Mouse (Mus musculus): Measurements from ENCODE around the gene Gatad2a. TPM values are rescaled to one million over a fixed set of nuclear protein-coding genes. Genes with fewer than 3 reads are reported as not detected.

Gene Gatad2a
- polyA plus RNA-seq, 1 experiment from 2014 or later = 43.6 TPM

- Histone ChIP-seq H3K36me3 (peaks cover 15% of the 10 kb centered on the region; the same call in 1 of the 2 replicates), H3K4me1 (peaks cover 39% of the 10 kb centered on the region), H3K4me3 (replicated peaks) (no peak overlapping the region), H3K4me2 (replicated peaks) (no peak overlapping the region), H3K27ac (replicated peaks) (peak overlapping the region; percentile 63), H3K27me3 (no peaks in the 10 kb centered on the region), H3K9me3 (replicated peaks) (no peaks in the 10 kb centered on the region), H3K9ac (no peak overlapping the region)
- WGBS = 60% methylated on average over 7 of the region's 7 CpGs
- ATAC-seq (ENCODE audit: insufficient number of reproducible peaks, low FRiP score, low TSS enrichment, low read depth) = peak; percentile 77
Observed at GRCm38 (mm10) chr8:69936050-69936794, 60.0 kb downstream of the Gatad2a start.

- peaks cover 15% of the 10 kb centered on the region; the same call in 1 of the 2 replicates for H3K36me3 ChIP-seq
- no peaks in the 10 kb centered on the region for H3K9me3 ChIP-seq (replicated peaks)
- 87% methylated on average over 3 of the region's 3 CpGs for WGBS
- H3K4me2 ChIP-seq (replicated peaks) = no peak overlapping the region
- peaks cover 39% of the 10 kb centered on the region for H3K4me1 ChIP-seq
- no peak overlapping the region for H3K4me3 ChIP-seq (replicated peaks)
- ATAC-seq (ENCODE audit: insufficient number of reproducible peaks, low FRiP score, low TSS enrichment, low read depth) = no peak
- H3K27me3 ChIP-seq = no peaks in the 10 kb centered on the region
- peak overlapping the region; percentile 63; the same call in 1 of the 2 replicates for H3K27ac ChIP-seq (replicated peaks)
- H3K9ac ChIP-seq = no peak overlapping the region
Observed at GRCm38 (mm10) chr8:69935431-69935830, 60.8 kb downstream of the Gatad2a start.

- no peak for ATAC-seq (ENCODE audit: insufficient number of reproducible peaks, low FRiP score, low TSS enrichment, low read depth)
- H3K4me3 ChIP-seq (replicated peaks) = no peak overlapping the region
- H3K9me3 ChIP-seq (replicated peaks) = no peaks in the 10 kb centered on the region
- H3K36me3 ChIP-seq = peaks cover 15% of the 10 kb centered on the region; the same call in 1 of the 2 replicates
- H3K27me3 ChIP-seq = no peaks in the 10 kb centered on the region
- H3K9ac ChIP-seq = no peak overlapping the region
- WGBS = 79% methylated on average over 5 of the region's 5 CpGs
- H3K4me2 ChIP-seq (replicated peaks) = no peak overlapping the region
- peaks cover 30% of the 10 kb centered on the region for H3K4me1 ChIP-seq
- no peak overlapping the region for H3K27ac ChIP-seq (replicated peaks)
Observed at GRCm38 (mm10) chr8:69934582-69934981, 61.6 kb downstream of the Gatad2a start.

GRCm38 (mm10) chr8:69933811-69934210 lies 62.4 kb downstream of the Gatad2a start:
- Histone ChIP-seq H3K27ac (replicated peaks) (no peak overlapping the region), H3K9me3 (replicated peaks) (no peaks in the 10 kb centered on the region), H3K27me3 (no peaks in the 10 kb centered on the region), H3K36me3 (peaks cover 15% of the 10 kb centered on the region; the same call in 1 of the 2 replicates), H3K9ac (no peak overlapping the region), H3K4me2 (replicated peaks) (no peak overlapping the region), H3K4me1 (peaks cover 25% of the 10 kb centered on the region), H3K4me3 (replicated peaks) (no peak overlapping the region)
- 80% methylated on average over 2 of the region's 2 CpGs for WGBS
- no peak for ATAC-seq (ENCODE audit: insufficient number of reproducible peaks, low FRiP score, low TSS enrichment, low read depth)

GRCm38 (mm10) chr8:69926901-69927300 lies 69.3 kb downstream of the Gatad2a start:
- Histone ChIP-seq H3K4me3 (replicated peaks) (no peak overlapping the region), H3K27ac (replicated peaks) (no peak overlapping the region), H3K36me3 (no peaks in the 10 kb centered on the region; the same call in 1 of the 2 replicates), H3K9me3 (replicated peaks) (no peaks in the 10 kb centered on the region), H3K4me1 (no peaks in the 10 kb centered on the region), H3K4me2 (replicated peaks) (no peak overlapping the region), H3K27me3 (no peaks in the 10 kb centered on the region), H3K9ac (no peak overlapping the region)
- ATAC-seq (ENCODE audit: insufficient number of reproducible peaks, low FRiP score, low TSS enrichment, low read depth) = no peak

- H3K27ac ChIP-seq (replicated peaks) = no peak overlapping the region
- H3K9me3 ChIP-seq (replicated peaks) = no peaks in the 10 kb centered on the region
- no peak for ATAC-seq (ENCODE audit: insufficient number of reproducible peaks, low FRiP score, low TSS enrichment, low read depth)
- no peak overlapping the region for H3K4me2 ChIP-seq (replicated peaks)
- WGBS = 81% methylated on average over 1 of the region's 1 CpGs
- H3K9ac ChIP-seq = no peak overlapping the region
- H3K4me1 ChIP-seq = peaks cover 26% of the 10 kb centered on the region
- H3K4me3 ChIP-seq (replicated peaks) = no peak overlapping the region
- H3K36me3 ChIP-seq = no peaks in the 10 kb centered on the region; the same call in 1 of the 2 replicates
- no peaks in the 10 kb centered on the region for H3K27me3 ChIP-seq
Observed at GRCm38 (mm10) chr8:69923986-69924385, 72.2 kb downstream of the Gatad2a start.

- no peak overlapping the region for H3K4me3 ChIP-seq (replicated peaks)
- H3K4me1 ChIP-seq = peaks cover 28% of the 10 kb centered on the region
- H3K9ac ChIP-seq = no peak overlapping the region
- 82% methylated on average over 2 of the region's 2 CpGs for WGBS
- ATAC-seq (ENCODE audit: insufficient number of reproducible peaks, low FRiP score, low TSS enrichment, low read depth) = no peak
- no peaks in the 10 kb centered on the region for H3K9me3 ChIP-seq (replicated peaks)
- H3K4me2 ChIP-seq (replicated peaks) = no peak overlapping the region
- H3K27ac ChIP-seq (replicated peaks) = peak overlapping the region; percentile 29
- no peaks in the 10 kb centered on the region for H3K27me3 ChIP-seq
- H3K36me3 ChIP-seq = peaks cover 18% of the 10 kb centered on the region; the same call in 1 of the 2 replicates
Observed at GRCm38 (mm10) chr8:69921141-69921540, 75.0 kb downstream of the Gatad2a start.

GRCm38 (mm10) chr8:69919876-69920662 lies 76.1 kb downstream of the Gatad2a start:
- Histone ChIP-seq H3K9ac (no peak overlapping the region), H3K4me2 (replicated peaks) (no peak overlapping the region), H3K9me3 (replicated peaks) (no peaks in the 10 kb centered on the region), H3K4me1 (peaks cover 28% of the 10 kb centered on the region), H3K36me3 (peaks cover 29% of the 10 kb centered on the region), H3K27me3 (no peaks in the 10 kb centered on the region), H3K27ac (replicated peaks) (peak overlapping the region; percentile 29), H3K4me3 (replicated peaks) (no peak overlapping the region)
- no peak for ATAC-seq (ENCODE audit: insufficient number of reproducible peaks, low FRiP score, low TSS enrichment, low read depth)
- 26% methylated on average over 11 of the region's 11 CpGs for WGBS

GRCm38 (mm10) chr8:69919010-69919409 lies 77.2 kb downstream of the Gatad2a start:
- peaks cover 28% of the 10 kb centered on the region for H3K4me1 ChIP-seq
- no peaks in the 10 kb centered on the region for H3K9me3 ChIP-seq (replicated peaks)
- H3K36me3 ChIP-seq = peaks cover 40% of the 10 kb centered on the region
- H3K4me2 ChIP-seq (replicated peaks) = no peak overlapping the region
- WGBS = 47% methylated on average over 1 of the region's 1 CpGs
- no peaks in the 10 kb centered on the region for H3K27me3 ChIP-seq
- peak overlapping the region; percentile 56; the same call in 1 of the 2 replicates for H3K27ac ChIP-seq (replicated peaks)
- H3K9ac ChIP-seq = no peak overlapping the region
- no peak overlapping the region for H3K4me3 ChIP-seq (replicated peaks)
- no peak for ATAC-seq (ENCODE audit: insufficient number of reproducible peaks, low FRiP score, low TSS enrichment, low read depth)

GRCm38 (mm10) chr8:69918506-69918905 lies 77.7 kb downstream of the Gatad2a start:
- Histone ChIP-seq H3K27me3 (no peaks in the 10 kb centered on the region), H3K4me2 (replicated peaks) (no peak overlapping the region), H3K4me1 (peaks cover 28% of the 10 kb centered on the region), H3K4me3 (replicated peaks) (no peak overlapping the region), H3K9me3 (replicated peaks) (no peaks in the 10 kb centered on the region), H3K9ac (no peak overlapping the region), H3K27ac (replicated peaks) (no peak overlapping the region), H3K36me3 (peaks cover 45% of the 10 kb centered on the region)
- ATAC-seq (ENCODE audit: insufficient number of reproducible peaks, low FRiP score, low TSS enrichment, low read depth) = no peak

- 42% methylated on average over 5 of the region's 5 CpGs for WGBS
- Histone ChIP-seq H3K27ac (replicated peaks) (no peak overlapping the region), H3K4me1 (peaks cover 18% of the 10 kb centered on the region), H3K9ac (no peak overlapping the region), H3K27me3 (no peaks in the 10 kb centered on the region), H3K4me2 (replicated peaks) (no peak overlapping the region), H3K4me3 (replicated peaks) (no peak overlapping the region), H3K36me3 (peaks cover 72% of the 10 kb centered on the region), H3K9me3 (replicated peaks) (no peaks in the 10 kb centered on the region)
- ATAC-seq (ENCODE audit: insufficient number of reproducible peaks, low FRiP score, low TSS enrichment, low read depth) = no peak
Observed at GRCm38 (mm10) chr8:69915748-69916147, 80.4 kb downstream of the Gatad2a start.
